Mouse (Mus musculus): ENCODE measurements at regions not wholly inside any gene's neighbourhood (a gene's known extent, or its start where the extent isn't known, plus 50 kb on each side); places are given as distances from the start of the nearest gene placed in this dataset.

DNA sequence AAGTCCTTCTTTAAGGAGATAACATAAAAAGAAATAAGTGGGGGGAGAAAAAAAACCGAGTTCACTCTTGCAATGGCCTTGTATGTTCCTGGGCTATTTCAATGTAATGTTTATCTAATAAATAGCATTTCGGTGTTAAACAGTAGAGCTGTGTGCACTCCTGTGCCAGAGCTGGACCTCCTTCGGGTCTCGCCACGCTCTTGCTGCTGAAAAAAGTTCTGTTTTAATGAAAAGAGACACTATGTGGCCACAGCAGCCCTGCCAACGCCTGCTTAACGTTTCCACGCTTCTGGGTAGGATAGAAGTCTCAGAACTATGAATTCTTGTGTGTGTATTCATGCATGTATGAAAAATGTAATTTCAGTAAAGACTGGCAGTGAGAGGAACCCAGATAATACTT, 50.3 kb upstream of the Prickle1 start:
- Histone ChIP-seq H3K79me2 (ENCODE audit: control insufficient read depth, insufficient read depth, low read length, poor library complexity) (no peaks in the 10 kb centered on the region), H3K4me3 (ENCODE audit: control insufficient read depth in 1 of 2, insufficient read depth in 1 of 2, low read depth in 2 of 2, low read length in 2 of 2) (no peak overlapping the region), H3K36me3 (ENCODE audit: control insufficient read depth in 1 of 2, insufficient read depth in 2 of 2, low read length in 2 of 2) (no peaks in the 10 kb centered on the region), H3K27me3 (ENCODE audit: control insufficient read depth in 1 of 2, insufficient read depth in 2 of 2, low read length in 2 of 2) (no peaks in the 10 kb centered on the region), H3K9ac (ENCODE audit: control insufficient read depth, low read depth, low read length, poor library complexity, severe bottlenecking) (no peak overlapping the region), H3K9me3 (replicated peaks; ENCODE audit: insufficient read depth, low read length) (no peaks in the 10 kb centered on the region), H3K27ac (ENCODE audit: control insufficient read depth, low read depth, low read length) (no peak overlapping the region), H3K4me1 (ENCODE audit: control insufficient read depth in 1 of 2, insufficient read depth in 2 of 2, low read length in 2 of 2) (no peaks in the 10 kb centered on the region)
- TF ChIP-seq ELF1 (IDR thresholded peaks at IDR 0.05; ENCODE audit: low read depth, low read length) (no peak), ZNF384 (IDR thresholded peaks at IDR 0.05; ENCODE audit: low read depth, low read length) (no peak), KAT2A (conservative IDR thresholded peaks at IDR 0.05; ENCODE audit: low read depth, low read length) (no peak), UBTF (IDR thresholded peaks at IDR 0.05; ENCODE audit: borderline replicate concordance, insufficient read depth, low read depth, low read length) (no peak), ZKSCAN1 (IDR thresholded peaks at IDR 0.05; ENCODE audit: low read depth, low read length) (no peak), MAFK (IDR thresholded peaks at IDR 0.05; ENCODE audit: borderline replicate concordance, low read depth, low read length) (no peak), MAX (IDR thresholded peaks at IDR 0.05; ENCODE audit: low read length) (no peak), SMC3 (IDR thresholded peaks at IDR 0.05; ENCODE audit: low read depth, low read length) (no peak), USF2 (IDR thresholded peaks at IDR 0.05; ENCODE audit: borderline replicate concordance in 1 of 2, insufficient read depth in 1 of 2, low read depth in 1 of 2, low read length in 2 of 2) (no peak), TCF12 (IDR thresholded peaks at IDR 0.05; ENCODE audit: low read depth, low read length) (no peak), POLR2AphosphoS2 (IDR thresholded peaks at IDR 0.05; ENCODE audit: low read length) (no peak), TBP (IDR thresholded peaks at IDR 0.05; ENCODE audit: low read depth, low read length) (no peak), MAZ (IDR thresholded peaks at IDR 0.05; ENCODE audit: low read depth, low read length) (no peak)
- DNase-seq (ENCODE audit: low read depth, low spot score) = no peak
